Mouse (Mus musculus): ENCODE measurements around the gene Tut1.
A peak's percentile ranks its signal among the peaks of the same experiment; 100 is the strongest.
"Not testable (repeated sequence)": the region's sequence is repeated elsewhere in the genome, so short reads cannot be mapped to it uniquely, and the experiment has no call there.

Gene Tut1

GRCm38 (mm10) chr19:8943047-8943446 lies 10.6 kb upstream of the Tut1 start:
- no peak for DNase-seq

GRCm38 (mm10) chr19:8944062-8944461 lies 9.6 kb upstream of the Tut1 start:
- DNase-seq = peak in 1 of 2 experiments; percentile 21

GRCm38 (mm10) chr19:8944750-8945149 lies 8.9 kb upstream of the Tut1 start:
- DNase-seq = peak; percentile 81 to 86

GRCm38 (mm10) chr19:8945251-8945650 lies 8.4 kb upstream of the Tut1 start:
- no peak for DNase-seq

GRCm38 (mm10) chr19:8946929-8947328 lies 6.7 kb upstream of the Tut1 start:
- DNase-seq = no peak

GRCm38 (mm10) chr19:8950190-8950589 lies 3.5 kb upstream of the Tut1 start:
- DNase-seq = no peak

- DNase-seq = no peak
These were observed 1.4 kb upstream of the Tut1 start for GRCm38 (mm10) chr19:8952241-8952640.

GRCm38 (mm10) chr19:8954171-8954570 lies 524 bp downstream of the Tut1 start:
- DNase-seq = no peak

- DNase-seq = no peak
These were observed 8.6 kb downstream of the Tut1 start for GRCm38 (mm10) chr19:8962256-8962655.

GRCm38 (mm10) chr19:8965075-8965474 lies 11.4 kb downstream of the Tut1 start:
- peak in 1 of 2 experiments; percentile 11 for DNase-seq

GRCm38 (mm10) chr19:8965771-8966170 lies 12.1 kb downstream of the Tut1 start:
- peak; percentile 44 to 45 for DNase-seq

GRCm38 (mm10) chr19:8966198-8966589 lies 12.5 kb downstream of the Tut1 start:
- no peak for DNase-seq

- DNase-seq = peak; percentile 97 to 99
These were observed 13.1 kb downstream of the Tut1 start, which contains the start of gene Eef1g for GRCm38 (mm10) chr19:8966590-8967372. Gene Eef1g (plus strand): TSS chr19:8967041.

- peak in 1 of 2 experiments; percentile 33 for DNase-seq
These were observed 13.7 kb downstream of the Tut1 start for GRCm38 (mm10) chr19:8967373-8967743.

GRCm38 (mm10) chr19:8967893-8968292 lies 14.2 kb downstream of the Tut1 start:
- no peak for DNase-seq

- not testable (repeated sequence) for DNase-seq
These were observed 18.8 kb downstream of the Tut1 start for GRCm38 (mm10) chr19:8972491-8972890.

- DNase-seq = no peak
These were observed 21.0 kb downstream of the Tut1 start for GRCm38 (mm10) chr19:8974638-8975037.

GRCm38 (mm10) chr19:8975491-8975890 lies 21.8 kb downstream of the Tut1 start:
- DNase-seq = no peak

- peak; percentile 68 to 75 for DNase-seq
These were observed 22.9 kb downstream of the Tut1 start for GRCm38 (mm10) chr19:8976535-8976934.

- no peak for DNase-seq
These were observed 27.1 kb downstream of the Tut1 start for GRCm38 (mm10) chr19:8980771-8981170.

- peak; percentile 48 to 55 for DNase-seq
These were observed 28.0 kb downstream of the Tut1 start for GRCm38 (mm10) chr19:8981450-8982168.

- no peak for DNase-seq
These were observed 28.9 kb downstream of the Tut1 start for GRCm38 (mm10) chr19:8982303-8983149.

GRCm38 (mm10) chr19:8983150-8983650 lies 29.6 kb downstream of the Tut1 start:
- DNase-seq = no peak
